Mouse (Mus musculus) G1E (cell line): ENCODE results near the gene Ncbp1.

ENCODE experiments used
- CTCF ChIP-seq: IDR thresholded peaks from 2 replicates; pipeline ENCODE4 v1.5.1; 2012; ENCODE audit warnings: low read depth, low read length, inconsistent platforms, mixed read lengths
- GATA1 ChIP-seq: IDR thresholded peaks from 2 replicates; pipeline ENCODE4 v1.6.1; 2012; ENCODE audit warnings: borderline replicate concordance, low read length, inconsistent platforms, mixed read lengths

DNA sequence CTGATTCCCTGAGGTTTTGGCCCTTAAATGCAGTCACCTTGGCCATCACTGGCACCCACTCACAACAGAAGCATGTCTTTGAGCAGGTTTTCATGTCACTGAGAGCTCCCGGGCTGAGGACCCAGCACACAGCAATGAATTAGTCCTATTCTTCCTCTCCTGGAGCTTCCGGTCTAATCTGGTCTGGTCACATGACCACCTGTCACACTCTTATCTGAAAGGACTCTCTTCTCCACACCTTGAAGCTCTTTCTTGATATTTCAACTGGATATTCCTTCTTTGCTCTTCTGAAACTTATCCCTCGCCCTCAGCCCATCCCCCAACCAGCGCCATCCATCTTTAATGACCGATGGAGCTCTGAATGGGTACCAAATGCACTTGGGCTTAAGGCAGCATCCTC, 59.7 kb downstream of the Ncbp1 start:
- no peak for TF ChIP-seq GATA1
- TF ChIP-seq CTCF: no peak
